Mouse (Mus musculus): Measurements from ENCODE around the gene B3glct.

GRCm38 (mm10) chr5:149776038-149776437 is 98.0 kb downstream of the B3glct start:
- TF ChIP-seq POLR2A (IDR thresholded peaks at IDR 0.05; ENCODE audit: low read depth, low read length) (no peak), CTCF (IDR thresholded peaks at IDR 0.05; ENCODE audit: borderline replicate concordance, insufficient read depth, low read length) (no peak)
